Mouse (Mus musculus): ENCODE measurements around the gene Igfbp1.

DNA sequence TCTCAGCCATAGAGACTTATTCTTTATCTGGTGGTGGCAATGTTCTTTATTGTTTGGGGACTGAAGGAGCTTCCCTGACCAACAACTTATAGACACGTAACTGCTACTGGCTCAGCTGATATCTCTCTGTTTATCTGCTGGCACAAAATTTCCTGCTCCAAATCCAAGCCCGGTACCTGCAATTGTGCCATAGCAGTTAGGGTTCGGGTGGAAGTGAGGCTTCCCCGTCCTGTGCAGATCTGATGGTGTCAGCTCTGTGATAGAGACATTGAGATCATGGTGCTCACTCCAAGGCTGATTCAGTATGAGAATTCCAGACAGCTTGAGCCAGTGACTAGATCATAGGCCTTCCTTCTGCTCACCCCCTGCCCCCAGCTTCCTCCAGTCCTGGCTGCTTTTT, 34.4 kb downstream of the Igfbp1 start:
- no peak for TF ChIP-seq CTCF (IDR thresholded peaks at IDR 0.05; ENCODE audit: low read depth)
- no peak for TF ChIP-seq EP300 (IDR thresholded peaks at IDR 0.05; ENCODE audit: low read depth)

Measured in liver, embryonic 14.5 days (tissue).